Mouse (Mus musculus) liver, embryonic 14.5 days (tissue): ENCODE results near the gene Gsx2. TPM values are rescaled to one million over a fixed set of nuclear protein-coding genes. Genes with fewer than 3 reads are reported as not detected.

Experiments used
- ATAC-seq: fragments of 200-750 bp; cut with Nextera tagmentation; 2 replicates; pipeline ENCODE4 v1.8.0; 2017; ENCODE audit warnings: moderate number of reproducible peaks, mild to moderate bottlenecking, moderate library complexity; ENCODE audit not compliant: insufficient read depth
- DNase-seq, 3 experiments: peaks; one replicate each; pipeline ENCODE4 v3.0.0-alpha.2; 2012 to 2013; ENCODE audit warnings: low read depth in 3 of 3, low spot score in 3 of 3
- H3K27ac ChIP-seq: fragments of 300-500 bp; sonication (generic); 2 replicates; pipeline ENCODE4 v1.5.1; 2014; ENCODE audit warnings: moderate library complexity, mild to moderate bottlenecking, control low read depth, inconsistent platforms
- H3K27me3 ChIP-seq: fragments of 300-500 bp; sonication (generic); 2 replicates; pipeline ENCODE4 v1.6.1; 2014; ENCODE audit warnings: mild to moderate bottlenecking, low read length, moderate library complexity; ENCODE audit not compliant: control insufficient read depth, insufficient read depth
- H3K36me3 ChIP-seq: fragments of 300-500 bp; sonication (generic); replicated peaks from 2 replicates; pipeline ENCODE4 v1.6.1; 2014; ENCODE audit warnings: low read depth; ENCODE audit not compliant: control insufficient read depth, insufficient read depth
- H3K4me1 ChIP-seq, 2 experiments: fragments of 200-500 bp in 1 of 2; fragments of 300-500 bp in 1 of 2; sonication (generic) in 1 of 2; replicated peaks; 2 replicates each; pipeline ENCODE4 v1.6.1; 2012 to 2014; ENCODE audit warnings: antibody characterized with exemption in 1 of 2, inconsistent platforms in 1 of 2, low read length in 1 of 2; ENCODE audit not compliant: control insufficient read depth in 2 of 2, insufficient read depth in 2 of 2
- H3K4me2 ChIP-seq: fragments of 300-500 bp; sonication (generic); 2 replicates; pipeline ENCODE4 v1.6.1; 2014; ENCODE audit warnings: low read depth, mild to moderate bottlenecking, control low read depth, moderate library complexity
- H3K4me3 ChIP-seq, 2 experiments: fragments of 200-500 bp in 1 of 2; fragments of 300-500 bp in 1 of 2; sonication (generic) in 1 of 2; 2 replicates each; pipeline ENCODE4 v1.5.1; 2012 to 2014; ENCODE audit warnings: low read depth in 2 of 2, low read length in 2 of 2, mild to moderate bottlenecking in 2 of 2, control low read depth in 1 of 2, inconsistent platforms in 1 of 2, moderate library complexity in 1 of 2; ENCODE audit not compliant: insufficient read depth in 1 of 2
- H3K9ac ChIP-seq: fragments of 300-500 bp; sonication (generic); replicated peaks from 2 replicates; pipeline ENCODE4 v1.6.1; 2014; ENCODE audit warnings: mild to moderate bottlenecking, control low read depth, moderate library complexity
- H3K9me3 ChIP-seq: fragments of 300-500 bp; sonication (generic); 2 replicates; pipeline ENCODE4 v1.6.1; 2016; ENCODE audit warnings: low read length, mixed read lengths; ENCODE audit not compliant: control insufficient read depth
- CTCF ChIP-seq: IDR thresholded peaks from 2 replicates; pipeline ENCODE4 v1.5.1; 2016; ENCODE audit warnings: antibody characterized with exemption, low read depth, control low read depth
- EP300 ChIP-seq: IDR thresholded peaks from 2 replicates; pipeline ENCODE4 v1.6.1; 2016; ENCODE audit warnings: antibody characterized with exemption, low read depth
- WGBS: fragments of 180-500 bp; shearing (Covaris S2); extraction: QIAGEN DNeasy Blood & Tissue Kit; methylation state at CpG from one replicate; pipeline ENCODE4 v1.1.7; 2014; ENCODE audit not compliant: insufficient replicate concordance; 5-methylcytosine and 5-hydroxymethylcytosine counted together
- polyA plus RNA-seq, 2 experiments: library from polyadenylated mRNA; depleted of rRNA in 1 of 2; stranded (reverse) in 1 of 2; unstranded in 1 of 2; fragments of >200 nt; fragmentation: Nextera tagmentation in 1 of 2; extraction: Ambion mirVana in 1 of 2; gene quantifications; 2 replicates each; pipeline versions ENCODE4 v1.2.1 to v1.2.3; 2012 to 2014

The Gsx2 gene
- polyA plus RNA-seq, 2 experiments = not detected

GRCm38 (mm10) chr5:75106511-75106910 is 31.1 kb downstream of the Gsx2 start:
- Histone ChIP-seq H3K27me3 (no peaks in the 10 kb centered on the region), H3K9ac (no peak overlapping the region), H3K4me3 (no peak overlapping the region), H3K9me3 (no peaks in the 10 kb centered on the region), H3K4me1 (no peaks in the 10 kb centered on the region), H3K36me3 (no peaks in the 10 kb centered on the region), H3K4me2 (no peak overlapping the region), H3K27ac (no peak overlapping the region)
- TF ChIP-seq EP300 (no peak), CTCF (no peak)
- DNase-seq = no peak
- no peak for ATAC-seq
- 52% methylated on average over 3 of the region's 3 CpGs for WGBS

- Histone ChIP-seq H3K9me3 (no peaks in the 10 kb centered on the region), H3K9ac (no peak overlapping the region), H3K36me3 (no peaks in the 10 kb centered on the region), H3K27me3 (no peaks in the 10 kb centered on the region), H3K4me1 (no peaks in the 10 kb centered on the region), H3K4me3 (no peak overlapping the region), H3K27ac (no peak overlapping the region), H3K4me2 (no peak overlapping the region)
- DNase-seq (no peak), ATAC-seq (no peak)
- no peak for TF ChIP-seq EP300
- TF ChIP-seq CTCF = no peak
- 35% methylated on average over 5 of the region's 5 CpGs for WGBS
These were observed 34.0 kb downstream of the Gsx2 start for GRCm38 (mm10) chr5:75109368-75109767.

- Histone ChIP-seq H3K4me1 (no peaks in the 10 kb centered on the region), H3K27ac (no peak overlapping the region), H3K4me3 (no peak overlapping the region), H3K9ac (no peak overlapping the region), H3K9me3 (no peaks in the 10 kb centered on the region), H3K36me3 (no peaks in the 10 kb centered on the region), H3K4me2 (no peak overlapping the region), H3K27me3 (no peaks in the 10 kb centered on the region)
- WGBS = 46% methylated on average over 5 of the region's 5 CpGs
- TF ChIP-seq CTCF (no peak), EP300 (no peak)
- ATAC-seq (no peak), DNase-seq (no peak)
These were observed 36.4 kb downstream of the Gsx2 start for GRCm38 (mm10) chr5:75111781-75112180.

GRCm38 (mm10) chr5:75118840-75119239 is 43.4 kb downstream of the Gsx2 start:
- H3K9me3 ChIP-seq = no peaks in the 10 kb centered on the region
- no peaks in the 10 kb centered on the region for H3K4me1 ChIP-seq
- H3K27me3 ChIP-seq = no peaks in the 10 kb centered on the region
- no peak overlapping the region for H3K4me3 ChIP-seq
- no peak overlapping the region for H3K4me2 ChIP-seq
- no peak overlapping the region for H3K9ac ChIP-seq
- no peak for ATAC-seq
- no peak overlapping the region for H3K27ac ChIP-seq
- no peaks in the 10 kb centered on the region for H3K36me3 ChIP-seq
- peak in 1 of 3 experiments; percentile 2 for DNase-seq
- 53% methylated on average over 7 of the region's 7 CpGs for WGBS
- TF ChIP-seq CTCF (peak; percentile 81), EP300 (no peak)

GRCm38 (mm10) chr5:75121646-75122045 is 46.2 kb downstream of the Gsx2 start:
- Histone ChIP-seq H3K27ac (no peak overlapping the region), H3K9ac (no peak overlapping the region), H3K4me3 (no peak overlapping the region), H3K36me3 (no peaks in the 10 kb centered on the region), H3K4me2 (no peak overlapping the region), H3K27me3 (no peaks in the 10 kb centered on the region), H3K4me1 (no peaks in the 10 kb centered on the region), H3K9me3 (no peaks in the 10 kb centered on the region)
- TF ChIP-seq CTCF (no peak), EP300 (no peak)
- 37% methylated on average over 5 of the region's 5 CpGs for WGBS
- no peak for DNase-seq
- ATAC-seq = no peak

Other genes starting within 250 kb of the Gsx2 start
- 4.5 and 10.5 TPM in 2 replicates for gene Chic2, start 30.8 kb upstream of the Gsx2 start, polyA plus RNA-seq (2012; rRNA removed)
- gene Chic2, start 30.8 kb upstream of the Gsx2 start, polyA plus RNA-seq (2014; fragmentation: Nextera tagmentation; extraction: Ambion mirVana) = 19.3 and 24.9 TPM in 2 replicates
- 0.86 and 1.6 TPM in 2 replicates for gene Pdgfra, start 76.7 kb downstream of the Gsx2 start, polyA plus RNA-seq (2012; rRNA removed)
- 1.2 and 1.8 TPM in 2 replicates for gene Pdgfra, start 76.7 kb downstream of the Gsx2 start, polyA plus RNA-seq (2014; fragmentation: Nextera tagmentation; extraction: Ambion mirVana)